Mouse (Mus musculus) heart, postnatal 0 days (tissue): ENCODE data around the gene Slc29a1. TPM values are rescaled to one million over a fixed set of nuclear protein-coding genes. Genes with fewer than 3 reads are reported as not detected.

ENCODE experiments used
- ATAC-seq: fragments of 200-750 bp; cut with Nextera tagmentation; 2 replicates; pipeline ENCODE4 v1.8.0; 2017; ENCODE audit warnings: low read depth, moderate number of reproducible peaks, moderate library complexity; ENCODE audit not compliant: insufficient read depth
- DNase-seq: peaks from one replicate; pipeline ENCODE4 v3.0.0-alpha.2; 2016; ENCODE audit warnings: low spot score
- H3K27ac ChIP-seq: fragments of 300-500 bp; sonication (generic); 2 replicates; pipeline ENCODE4 v1.5.1; 2014; ENCODE audit warnings: low read depth, mild to moderate bottlenecking
- H3K27me3 ChIP-seq: fragments of 300-500 bp; sonication (generic); 2 replicates; pipeline ENCODE4 v1.6.1; 2014; ENCODE audit warnings: low read length, mixed read lengths; ENCODE audit not compliant: control insufficient read depth, insufficient read depth
- H3K36me3 ChIP-seq: fragments of 300-500 bp; sonication (generic); replicated peaks from 2 replicates; pipeline ENCODE4 v1.6.1; 2014; ENCODE audit warnings: low read length, mixed read lengths; ENCODE audit not compliant: control insufficient read depth, insufficient read depth
- H3K4me1 ChIP-seq: fragments of 300-500 bp; sonication (generic); 2 replicates; pipeline ENCODE4 v1.6.1; 2014; ENCODE audit warnings: antibody characterized with exemption; ENCODE audit not compliant: control insufficient read depth, insufficient read depth
- H3K4me2 ChIP-seq: fragments of 300-500 bp; sonication (generic); 2 replicates; pipeline ENCODE4 v1.6.1; 2014; ENCODE audit warnings: low read depth, mild to moderate bottlenecking, low read length, moderate library complexity
- H3K4me3 ChIP-seq: fragments of 300-500 bp; sonication (generic); 2 replicates; pipeline ENCODE4 v1.5.1; 2014; ENCODE audit warnings: low read depth, low read length
- H3K9ac ChIP-seq: fragments of 300-500 bp; sonication (generic); replicated peaks from 2 replicates; pipeline ENCODE4 v1.6.1; 2014; ENCODE audit warnings: low read depth, low read length, mixed read lengths
- H3K9me3 ChIP-seq: fragments of 300-500 bp; sonication (generic); replicated peaks from 2 replicates; pipeline ENCODE4 v1.6.1; 2016; ENCODE audit warnings: low read length; ENCODE audit not compliant: control insufficient read depth
- CTCF ChIP-seq: IDR thresholded peaks from 2 replicates; pipeline ENCODE4 v1.5.1; 2016; ENCODE audit warnings: antibody characterized with exemption, control low read depth, low read depth
- EP300 ChIP-seq: IDR thresholded peaks from 2 replicates; pipeline ENCODE4 v1.6.1; 2016; ENCODE audit warnings: antibody characterized with exemption, low read depth
- WGBS: fragments of 180-500 bp; shearing (Covaris S2); extraction: QIAGEN DNeasy Blood & Tissue Kit; methylation state at CpG from one replicate; pipeline ENCODE4 v1.1.7; 2014; 5-methylcytosine and 5-hydroxymethylcytosine counted together
- polyA plus RNA-seq: library from polyadenylated mRNA; unstranded; fragments of >200 nt; fragmentation: Nextera tagmentation; extraction: Ambion mirVana; gene quantifications from 2 replicates; pipeline ENCODE4 v1.2.1, GENCODE M21; 2015
- total RNA-seq: library from RNA; depleted of rRNA; stranded (reverse); fragments of >200 nt; gene quantifications from 2 replicates; pipeline ENCODE4 v1.2.3, GENCODE M21; 2014; ENCODE audit warnings: low replicate concordance; rRNA removed

The Slc29a1 gene
- total RNA-seq (236 and 368 TPM in 2 replicates), polyA plus RNA-seq (105 and 107 TPM in 2 replicates)

DNA sequence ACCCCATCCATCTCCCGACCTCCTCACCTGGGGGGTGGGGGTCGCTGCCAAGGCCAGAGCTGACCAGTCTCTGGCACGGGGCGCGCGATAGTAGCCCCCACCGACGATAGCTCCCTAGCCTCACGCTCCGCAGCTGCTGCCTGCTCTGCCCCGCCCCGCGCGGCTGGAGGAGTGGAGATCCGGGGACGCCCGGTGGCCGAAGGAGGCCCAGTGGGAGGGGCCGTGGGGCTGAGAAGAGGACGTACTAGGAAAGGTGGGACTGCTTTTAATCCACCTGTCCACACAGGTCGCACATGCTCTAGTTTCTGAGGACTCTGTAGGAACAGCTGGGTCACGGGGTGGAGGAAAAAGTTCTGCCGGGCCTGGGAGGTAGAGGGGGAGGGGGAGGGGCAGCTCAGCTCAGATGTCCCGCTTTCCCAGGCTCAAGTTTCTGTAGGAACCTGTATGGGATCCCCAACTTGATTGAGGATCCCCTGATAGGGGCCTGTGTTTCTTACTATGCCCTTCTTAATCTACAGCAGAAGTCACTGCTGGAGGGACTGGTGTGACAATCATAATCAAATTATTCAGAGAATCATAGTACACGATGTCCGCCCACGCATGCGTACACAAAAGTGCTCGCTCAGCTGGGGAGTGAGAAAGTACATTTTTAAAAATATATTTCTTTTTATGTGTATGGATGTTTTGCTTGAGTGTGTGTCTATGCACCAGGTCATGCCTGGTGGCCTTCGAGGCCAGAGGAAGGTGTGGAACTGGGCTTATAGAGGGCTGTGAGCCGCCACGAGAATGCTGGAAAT is at the start of gene Slc29a1:
TSS of gene Slc29a1 (minus strand) at position 161 of the 797 bp plus-strand sequence.
- Histone ChIP-seq H3K9me3 (no peaks in the 10 kb centered on the region), H3K4me1 (peaks cover 21% of the 10 kb centered on the region), H3K36me3 (no peaks in the 10 kb centered on the region), H3K9ac (peak within 1 kb of the TSS; percentile 34), H3K4me3 (peak within 1 kb of the TSS; percentile 33), H3K27me3 (no peaks in the 10 kb centered on the region), H3K4me2 (peak within 1 kb of the TSS; percentile 71), H3K27ac (no peak within 1 kb of the TSS)
- WGBS, result 22% methylated on average over 32 of the region's 32 CpGs
- TF ChIP-seq CTCF (no peak), EP300 (no peak)
- DNase-seq (no peak), ATAC-seq (peak; percentile 40)

DNA sequence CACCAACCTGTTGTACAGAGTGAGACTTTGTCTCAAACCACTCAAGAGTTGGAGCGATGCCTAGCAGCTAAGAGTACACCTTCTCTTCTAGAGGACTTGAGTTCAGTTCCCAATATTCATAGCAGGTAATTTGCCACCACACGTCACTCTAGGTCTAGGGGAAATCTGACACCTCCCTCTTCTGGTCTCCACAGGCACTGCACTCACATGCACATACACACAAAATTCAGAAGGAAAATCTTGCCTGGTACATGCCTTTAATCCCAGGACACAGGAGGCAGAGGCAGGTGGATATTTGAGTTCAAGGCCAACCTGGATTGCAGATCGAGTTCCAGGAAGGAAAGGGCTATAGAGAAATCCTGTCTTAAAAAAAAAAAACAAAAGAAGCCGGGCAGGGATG is 44.8 kb upstream of the Slc29a1 start:
- H3K4me2 ChIP-seq, result no peak overlapping the region
- no peaks in the 10 kb centered on the region for H3K27me3 ChIP-seq
- H3K4me3 ChIP-seq, result no peak overlapping the region
- no peak for TF ChIP-seq EP300
- TF ChIP-seq CTCF, result no peak; the same call in 1 of the 2 replicates
- H3K27ac ChIP-seq, result no peak overlapping the region
- no peaks in the 10 kb centered on the region for H3K4me1 ChIP-seq
- H3K9me3 ChIP-seq, result no peaks in the 10 kb centered on the region
- H3K36me3 ChIP-seq, result no peaks in the 10 kb centered on the region
- no peak overlapping the region for H3K9ac ChIP-seq
- ATAC-seq (no peak), DNase-seq (no peak)
- 90% methylated on average over 4 of the region's 4 CpGs for WGBS

DNA sequence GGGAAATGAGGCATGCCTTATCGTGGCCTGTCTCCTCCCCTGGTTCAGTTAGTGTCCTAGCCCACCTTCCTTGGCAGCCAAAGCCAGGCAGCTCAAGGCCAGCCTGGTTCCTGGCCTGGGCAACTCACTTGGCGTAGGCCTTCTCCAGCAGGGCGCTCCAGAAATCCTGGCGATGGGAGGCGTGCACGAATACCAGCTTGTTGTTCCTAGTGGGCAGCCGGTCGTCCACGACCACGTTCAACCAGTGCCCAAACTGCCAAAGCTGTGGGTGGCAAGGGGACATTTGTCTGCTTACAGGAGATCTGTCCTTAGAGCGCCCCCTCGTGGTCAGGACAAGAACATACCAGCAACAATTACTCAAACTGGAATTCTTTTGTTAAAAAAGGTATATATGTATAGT is 43.3 kb upstream of the Slc29a1 start:
- no peaks in the 10 kb centered on the region for H3K36me3 ChIP-seq
- no peaks in the 10 kb centered on the region for H3K27me3 ChIP-seq
- DNase-seq (peak; percentile 65), ATAC-seq (peak; percentile 24; the same call in 1 of the 2 replicates)
- H3K9me3 ChIP-seq, result no peaks in the 10 kb centered on the region
- no peak for TF ChIP-seq EP300
- TF ChIP-seq CTCF, result peak; percentile 80
- no peak overlapping the region for H3K4me3 ChIP-seq
- WGBS, result 20% methylated on average over 12 of the region's 12 CpGs
- H3K27ac ChIP-seq, result no peak overlapping the region
- no peak overlapping the region for H3K9ac ChIP-seq
- H3K4me2 ChIP-seq, result no peak overlapping the region
- no peaks in the 10 kb centered on the region for H3K4me1 ChIP-seq

DNA sequence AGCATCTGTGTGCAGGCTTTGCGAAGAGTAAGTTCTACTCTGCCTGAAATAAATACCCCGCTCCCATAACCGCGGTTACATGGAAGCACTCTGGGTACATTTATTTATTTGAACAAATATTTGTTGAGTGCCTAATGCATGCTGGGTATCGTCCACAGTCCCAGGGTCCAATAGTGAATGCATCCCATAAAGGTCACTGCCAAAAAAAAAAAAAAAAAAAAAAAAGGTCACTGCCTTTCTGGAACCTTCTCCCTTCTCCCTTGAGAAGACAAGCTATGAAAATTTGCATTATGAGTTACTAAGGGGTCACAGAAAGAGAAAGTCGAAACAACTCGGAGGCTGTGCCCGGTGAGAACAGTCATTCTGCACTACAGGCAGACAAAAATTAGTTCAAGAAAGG is 42.6 kb upstream of the Slc29a1 start:
- Histone ChIP-seq H3K36me3 (no peaks in the 10 kb centered on the region), H3K27ac (no peak overlapping the region), H3K9me3 (no peaks in the 10 kb centered on the region), H3K9ac (no peak overlapping the region), H3K4me3 (no peak overlapping the region), H3K4me2 (no peak overlapping the region), H3K4me1 (no peaks in the 10 kb centered on the region), H3K27me3 (no peaks in the 10 kb centered on the region)
- ATAC-seq (no peak), DNase-seq (no peak)
- no peak for TF ChIP-seq EP300
- TF ChIP-seq CTCF, result no peak
- WGBS, result 88% methylated on average over 8 of the region's 8 CpGs

DNA sequence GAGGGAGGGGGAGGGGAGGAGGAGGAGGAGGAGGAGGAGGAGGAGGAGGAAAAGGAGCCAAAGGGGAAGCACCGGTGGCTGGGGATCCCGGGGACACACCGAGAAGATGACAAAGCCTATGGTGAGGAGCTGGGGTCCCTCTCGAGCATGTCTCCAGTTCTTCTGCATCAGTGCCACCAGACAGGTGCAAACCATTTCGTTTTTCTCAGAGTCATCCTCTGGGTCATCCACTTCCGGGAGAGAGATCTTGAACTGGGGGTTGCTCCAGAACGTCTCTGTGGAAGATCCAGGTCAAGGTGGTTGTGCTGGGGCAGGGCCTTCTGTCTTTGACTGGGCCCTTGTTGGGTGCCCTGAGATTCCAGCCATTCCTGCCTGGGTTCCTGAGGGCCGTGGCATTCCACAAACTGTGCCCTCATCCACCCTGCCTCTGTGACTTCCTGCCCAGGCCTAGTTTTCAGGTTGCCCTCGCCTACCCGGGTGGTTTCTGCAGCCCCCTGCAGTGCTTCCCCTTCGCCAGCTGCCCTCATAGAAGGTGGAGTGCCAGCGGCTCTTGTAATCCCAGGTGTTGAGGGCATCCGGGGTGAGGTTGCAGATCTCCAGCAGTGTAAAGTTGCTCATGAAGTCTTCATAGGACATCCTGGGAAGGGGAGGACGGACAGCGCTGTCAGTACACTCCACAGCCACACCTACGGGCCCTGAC is 39.3 kb upstream of the Slc29a1 start:
- no peak overlapping the region for H3K4me2 ChIP-seq
- H3K4me1 ChIP-seq, result no peaks in the 10 kb centered on the region
- H3K36me3 ChIP-seq, result no peaks in the 10 kb centered on the region
- no peak overlapping the region for H3K4me3 ChIP-seq
- ATAC-seq (no peak), DNase-seq (no peak)
- 67% methylated on average over 16 of the region's 16 CpGs for WGBS
- no peak overlapping the region for H3K27ac ChIP-seq
- TF ChIP-seq CTCF, result no peak
- no peak for TF ChIP-seq EP300
- H3K27me3 ChIP-seq, result no peaks in the 10 kb centered on the region
- H3K9ac ChIP-seq, result no peak overlapping the region
- no peaks in the 10 kb centered on the region for H3K9me3 ChIP-seq
